Mouse (Mus musculus) cerebellum, postnatal 25 days (tissue): Measurements from ENCODE around the gene Lpar6.

Experiments used
- DNase-seq, 2 experiments: peaks; one replicate each; pipeline ENCODE4 v3.0.0; 2021; ENCODE audit warnings: mixed read lengths in 2 of 2

Gene Lpar6

DNA sequence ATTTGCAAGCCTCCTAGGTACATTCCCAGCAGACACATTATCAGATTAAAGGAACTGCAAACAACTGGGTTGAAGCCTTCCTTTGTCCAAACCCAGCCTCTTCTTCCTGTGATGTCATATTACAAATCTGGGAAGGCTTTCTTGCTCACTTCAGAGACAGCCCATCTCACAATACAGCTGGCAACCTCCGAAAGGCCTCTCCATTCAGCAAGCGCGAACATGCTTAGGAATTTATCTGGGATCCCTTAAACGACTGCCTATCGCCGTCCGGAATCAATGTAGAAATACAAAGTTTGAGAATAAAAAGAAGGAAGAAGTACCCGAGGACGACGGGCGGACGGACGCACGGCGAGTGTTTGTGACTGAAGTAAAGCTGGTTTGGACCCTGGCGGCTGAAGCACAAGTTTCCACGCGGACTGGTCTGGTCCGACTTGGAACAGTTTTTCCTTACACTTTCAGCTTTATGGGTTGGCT is at the start of gene Lpar6:
Gene Lpar6, plus strand, starts transcription at position 48 of the 474 bp plus-strand sequence.
- DNase-seq, result peak; percentile 30 to 31

DNA sequence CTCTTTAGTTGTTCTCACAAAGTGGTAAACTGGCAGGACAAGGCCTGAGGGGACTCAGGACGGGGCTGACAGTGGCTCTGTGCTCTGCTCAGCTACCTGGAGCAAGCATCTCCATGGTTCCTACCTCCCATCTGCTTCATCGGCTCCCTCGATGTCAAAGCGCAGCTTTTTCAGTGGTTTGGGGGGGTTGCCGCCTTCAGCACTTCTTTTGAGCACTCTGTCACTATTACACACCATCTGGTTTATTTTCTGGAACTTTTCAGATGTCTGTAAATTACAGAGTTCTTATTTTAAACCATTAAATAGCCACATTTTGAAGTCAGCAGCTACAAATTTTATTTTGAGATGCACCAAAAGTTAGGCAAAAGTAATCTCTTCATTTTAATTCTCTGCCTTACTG is 38.6 kb upstream of the Lpar6 start:
- no peak for DNase-seq

GRCm38 (mm10) chr14:73201447-73201846 is 36.2 kb upstream of the Lpar6 start:
- DNase-seq, result no peak

DNA sequence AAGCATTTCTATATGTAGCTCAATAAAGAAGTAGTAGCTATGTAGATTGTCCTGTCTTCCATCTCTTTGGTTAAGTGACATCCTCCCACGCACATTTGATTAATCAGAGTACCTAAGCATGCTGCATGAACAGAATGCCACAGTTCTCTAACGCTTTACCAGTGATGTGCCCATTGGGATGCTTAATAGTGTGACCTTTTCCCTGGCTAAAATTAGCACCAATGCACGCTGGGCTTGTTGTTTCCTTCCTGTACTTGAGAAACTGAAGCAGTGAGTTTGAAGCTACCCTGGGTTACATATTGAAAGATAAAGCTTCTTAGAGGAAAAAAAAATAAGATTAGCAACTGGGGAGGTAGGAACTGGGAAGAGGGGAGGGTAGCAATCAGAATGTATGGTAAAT is 33.7 kb upstream of the Lpar6 start:
- peak; percentile 27 to 42 for DNase-seq

DNA sequence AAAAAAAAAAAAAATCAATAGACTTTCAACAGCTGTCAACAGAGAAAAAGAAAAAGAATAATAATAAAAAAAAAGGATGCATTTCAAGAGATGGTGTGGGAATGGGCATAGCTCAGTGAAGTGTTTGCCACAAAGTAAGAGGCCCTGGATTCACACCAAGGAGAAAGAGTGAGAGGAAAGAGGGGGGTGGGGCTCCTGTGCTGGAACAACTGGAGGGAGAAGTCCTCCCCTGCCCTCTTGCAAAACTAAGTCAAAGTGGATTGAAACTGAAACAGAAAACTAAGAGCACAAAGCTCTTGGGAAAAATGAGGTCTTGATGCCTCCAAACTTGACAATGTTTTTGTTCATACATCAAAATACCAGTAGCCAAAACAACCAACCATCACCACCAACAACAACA is 28.4 kb upstream of the Lpar6 start:
- DNase-seq, result no peak

- DNase-seq, result no peak
Observed at GRCm38 (mm10) chr14:73210196-73210595, 27.5 kb upstream of the Lpar6 start.

- no peak for DNase-seq
Observed at GRCm38 (mm10) chr14:73211477-73211876, 26.2 kb upstream of the Lpar6 start.

DNA sequence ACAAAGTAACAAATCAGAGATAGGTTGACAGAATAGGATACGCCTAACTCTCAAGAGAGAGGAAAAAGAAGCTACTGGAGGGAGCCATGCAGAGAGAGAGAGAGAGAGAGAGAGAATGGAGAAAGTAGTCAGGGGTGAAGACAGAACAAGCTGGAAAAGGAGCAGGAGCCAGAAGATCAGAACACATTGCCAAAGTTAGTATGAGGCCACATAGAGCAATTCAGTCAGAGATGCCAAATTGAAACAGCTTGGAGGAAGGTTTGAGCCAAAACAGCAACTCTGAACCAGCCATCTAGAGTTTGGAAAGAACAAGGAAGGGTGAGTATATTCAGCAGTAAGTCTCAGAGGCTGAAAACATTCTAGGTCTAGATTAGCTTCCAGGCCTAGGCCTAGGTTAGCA is 20.6 kb upstream of the Lpar6 start:
- DNase-seq, result peak in 1 of 2 experiments; percentile 43

DNA sequence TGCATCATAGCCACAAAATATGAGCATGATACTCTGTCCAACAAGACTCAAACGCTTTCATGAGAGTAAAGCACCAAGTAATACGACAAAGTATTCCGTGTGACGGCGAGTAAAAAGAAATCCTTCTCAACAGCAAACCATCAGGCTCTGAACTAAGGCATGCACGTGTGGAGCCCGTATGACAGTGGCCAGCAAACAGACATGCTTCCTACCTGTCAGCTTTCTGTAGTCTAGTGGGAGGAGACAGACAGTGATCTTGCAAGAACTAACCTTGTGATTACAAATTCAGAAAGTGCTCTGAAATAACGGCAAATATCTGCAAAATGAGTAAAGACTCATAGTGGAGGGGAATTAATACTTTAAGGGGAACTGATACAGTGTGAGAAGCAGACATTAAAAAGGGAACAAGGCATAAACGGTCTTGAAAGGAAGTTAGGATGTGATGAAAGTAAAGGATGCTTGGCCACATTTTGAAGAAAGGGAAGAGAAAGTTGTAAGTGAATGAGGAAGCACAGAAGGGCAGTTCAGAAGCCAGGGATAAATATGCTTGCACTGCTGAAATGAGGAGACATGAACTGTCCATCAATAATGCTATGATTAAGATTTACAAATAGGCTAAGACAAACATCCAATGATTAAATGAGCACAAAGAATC is 15.3 kb upstream of the Lpar6 start:
- no peak for DNase-seq

DNA sequence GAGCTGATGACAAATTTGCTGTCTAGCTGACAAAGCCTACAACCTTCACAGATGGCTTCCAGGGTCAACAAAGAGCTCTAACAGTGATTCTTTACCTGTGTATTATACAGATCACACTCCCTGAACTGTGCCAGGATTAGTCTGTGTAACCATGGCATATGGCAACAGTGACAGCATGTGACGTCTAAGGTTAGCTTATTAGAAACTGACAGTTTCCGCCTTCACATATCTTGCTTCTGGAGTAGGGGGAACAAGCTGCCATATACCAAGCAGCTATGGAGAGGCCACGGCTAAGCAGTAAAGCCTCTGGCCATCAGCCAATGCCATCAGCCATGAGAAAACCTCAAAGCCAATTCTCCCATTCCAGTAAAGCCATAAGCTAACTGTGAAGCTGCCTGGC is 11.3 kb upstream of the Lpar6 start:
- peak; percentile 45 to 63 for DNase-seq

DNA sequence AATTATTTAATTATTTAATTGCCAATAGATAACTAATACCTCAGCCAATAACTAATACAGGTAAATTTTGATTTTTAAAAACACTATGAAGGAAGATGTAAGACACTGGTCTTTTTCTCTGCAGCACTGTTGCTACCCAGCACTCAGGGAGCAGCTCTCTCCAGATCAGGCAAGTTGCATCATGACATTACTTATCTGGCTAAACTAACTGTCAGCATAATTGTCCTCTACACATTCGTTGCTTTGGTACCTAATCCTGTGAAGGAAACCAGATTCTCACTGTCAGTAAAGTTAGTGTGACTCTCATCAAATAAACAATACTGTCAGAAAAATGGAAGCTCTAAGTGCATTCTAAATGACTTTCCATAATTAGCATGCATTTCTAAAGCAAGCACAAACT is 10.8 kb upstream of the Lpar6 start:
- DNase-seq, result no peak

GRCm38 (mm10) chr14:73231286-73231982 is 6.3 kb upstream of the Lpar6 start:
- no peak for DNase-seq

- DNase-seq, result no peak
Observed at GRCm38 (mm10) chr14:73234468-73235031, 3.1 kb upstream of the Lpar6 start.

DNA sequence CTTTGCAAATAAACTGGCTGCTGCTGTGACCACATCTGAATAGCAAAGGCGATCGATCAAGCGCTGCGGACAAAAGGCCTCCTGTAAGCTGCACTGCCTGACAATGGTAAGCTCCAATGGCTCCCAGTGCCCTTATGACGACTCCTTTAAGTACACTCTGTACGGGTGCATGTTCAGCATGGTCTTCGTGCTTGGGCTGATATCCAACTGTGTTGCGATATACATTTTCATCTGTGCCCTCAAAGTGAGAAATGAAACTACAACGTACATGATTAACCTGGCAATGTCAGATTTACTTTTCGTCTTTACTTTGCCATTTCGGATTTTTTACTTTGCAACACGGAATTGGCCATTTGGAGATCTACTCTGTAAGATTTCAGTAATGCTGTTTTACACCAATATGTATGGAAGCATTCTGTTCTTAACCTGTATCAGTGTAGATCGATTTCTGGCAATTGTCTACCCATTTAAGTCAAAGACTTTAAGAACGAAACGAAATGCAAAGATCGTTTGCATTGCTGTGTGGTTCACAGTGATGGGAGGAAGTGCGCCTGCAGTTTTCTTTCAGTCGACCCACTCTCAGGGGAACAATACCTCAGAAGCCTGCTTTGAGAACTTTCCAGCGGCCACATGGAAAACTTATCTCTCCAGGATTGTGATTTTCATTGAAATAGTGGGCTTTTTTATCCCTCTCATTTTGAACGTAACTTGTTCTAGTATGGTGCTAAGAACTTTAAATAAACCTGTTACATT is 979 bp downstream of the Lpar6 start:
- peak in 1 of 2 experiments; percentile 39 for DNase-seq

- DNase-seq, result no peak
Observed at GRCm38 (mm10) chr14:73239291-73239690, 1.6 kb downstream of the Lpar6 start.

DNA sequence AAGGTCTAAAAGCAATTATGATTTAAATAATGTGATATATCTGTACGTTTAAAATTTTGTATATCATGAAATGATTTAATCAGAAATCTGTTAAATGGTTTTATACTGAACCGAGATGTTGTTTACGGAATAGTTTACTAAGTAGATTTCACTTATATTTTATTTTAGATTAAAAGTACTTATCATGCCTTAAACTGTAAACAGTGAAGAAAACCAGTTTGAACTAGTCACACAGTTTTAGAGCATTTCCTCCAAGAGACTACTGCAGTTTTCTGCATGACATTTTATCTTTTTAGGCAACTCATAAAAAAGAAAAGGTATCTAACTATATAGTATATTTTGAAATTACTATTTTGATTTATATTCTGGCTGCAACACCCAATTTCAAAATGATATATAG is 2.2 kb downstream of the Lpar6 start:
- DNase-seq, result no peak

DNA sequence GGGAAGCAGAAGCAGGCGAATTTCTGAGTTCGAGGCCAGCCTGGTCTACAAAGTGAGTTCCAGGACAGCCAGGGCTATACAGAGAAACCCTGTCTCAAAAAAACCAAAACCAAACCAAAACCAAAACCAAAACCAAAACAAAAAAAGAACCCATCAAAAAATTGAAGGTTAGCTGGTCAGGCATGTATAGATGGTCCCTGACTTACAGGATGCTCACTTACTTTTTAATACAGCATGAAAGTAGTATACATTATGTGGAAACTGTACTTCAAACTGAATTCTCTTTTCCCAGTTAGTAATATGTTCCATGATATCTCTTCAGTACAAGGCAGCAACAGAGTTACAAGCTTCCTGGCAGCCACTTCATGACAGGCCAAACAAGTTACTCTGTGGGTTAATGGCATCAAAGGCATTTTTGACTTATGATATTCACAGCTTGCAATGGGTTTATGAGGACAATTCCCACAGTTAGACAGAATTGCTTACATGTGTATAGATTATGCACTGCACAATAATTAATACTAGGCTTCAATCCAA is 6.4 kb downstream of the Lpar6 start:
- DNase-seq, result no peak

- DNase-seq, result no peak
Observed at GRCm38 (mm10) chr14:73250056-73250455, 12.4 kb downstream of the Lpar6 start.

DNA sequence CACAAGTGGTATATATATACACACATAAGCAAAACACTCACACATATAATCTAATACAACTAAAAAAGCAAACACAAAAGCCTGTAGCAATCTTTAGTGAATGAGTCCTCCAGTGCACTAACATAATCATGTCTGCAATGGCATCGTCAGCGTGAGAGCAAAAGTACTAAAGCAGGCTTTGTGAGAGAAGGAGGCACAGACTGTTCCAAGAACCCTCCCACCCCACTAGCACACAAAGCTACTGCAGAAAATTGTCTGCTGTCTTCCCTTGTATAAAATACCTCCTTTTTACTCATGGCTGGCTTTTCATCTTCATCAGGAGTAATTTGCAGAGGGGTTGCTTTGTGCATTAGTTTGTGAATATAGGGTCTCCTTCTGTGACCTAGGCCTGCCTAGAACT is 14.6 kb downstream of the Lpar6 start:
- DNase-seq, result no peak

DNA sequence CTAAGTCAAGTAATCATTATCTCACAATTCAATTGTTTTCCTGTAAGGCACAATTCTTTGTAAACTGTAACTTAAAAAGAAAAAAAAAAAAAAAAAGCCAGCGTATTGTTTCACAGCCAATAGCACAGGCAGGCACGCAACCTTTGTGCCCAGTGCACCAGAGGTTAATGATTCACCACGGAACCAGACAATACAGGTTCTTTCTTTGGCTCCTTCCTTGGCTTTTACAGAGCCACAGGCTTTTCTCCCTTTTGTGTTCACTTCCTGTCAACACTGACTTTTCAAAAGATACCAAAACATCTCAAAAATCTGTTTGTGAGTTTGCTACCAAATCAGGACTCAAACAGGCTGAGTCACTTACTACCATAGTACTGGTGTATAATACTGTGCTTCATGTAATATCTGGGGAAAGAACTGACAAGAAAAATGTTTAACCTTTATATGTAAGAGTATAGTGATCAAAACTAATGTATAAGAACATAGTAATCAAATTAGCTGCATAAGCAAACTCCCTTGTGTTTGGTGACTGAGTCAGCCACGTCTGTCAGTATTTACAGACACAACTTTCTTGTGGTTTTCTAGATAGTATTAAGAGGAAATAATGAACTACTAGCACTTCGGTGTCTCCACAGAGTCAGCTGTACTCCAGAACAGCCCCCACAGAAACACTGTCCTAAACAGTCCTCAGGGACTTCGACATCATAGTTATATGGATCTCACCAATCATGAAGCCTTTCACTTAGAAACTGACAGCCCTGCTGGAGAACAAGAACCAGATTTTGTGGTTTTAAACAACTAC is 16.0 kb downstream of the Lpar6 start:
- no peak for DNase-seq

- no peak for DNase-seq
Observed at GRCm38 (mm10) chr14:73254412-73254811, 16.7 kb downstream of the Lpar6 start.

DNA sequence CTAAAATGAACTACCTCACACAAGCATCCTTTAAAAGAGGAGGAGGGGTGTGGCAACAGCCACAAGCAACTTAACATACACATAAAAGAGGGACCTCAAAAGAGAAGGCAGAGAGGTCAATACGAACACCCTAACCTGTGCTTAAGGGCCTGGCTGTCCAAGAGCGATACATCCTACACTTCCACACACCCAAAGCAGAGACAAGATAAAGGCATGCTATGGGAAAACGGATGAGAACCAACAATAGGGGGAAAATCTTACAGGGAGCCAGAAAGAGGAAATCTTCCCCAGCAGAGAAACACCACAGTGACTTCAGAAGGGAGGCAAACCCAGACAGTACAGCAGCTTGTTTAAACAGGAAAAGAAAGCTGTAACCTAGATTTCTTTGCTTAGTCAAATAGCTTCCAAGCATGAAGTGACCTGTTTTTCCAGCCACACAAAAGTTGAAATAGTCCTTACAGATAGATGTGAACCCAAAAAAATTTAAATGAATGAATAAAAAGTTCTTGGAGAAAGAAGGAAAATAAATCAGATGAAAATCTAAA is 17.8 kb downstream of the Lpar6 start:
- DNase-seq, result no peak
